Mouse (Mus musculus) forebrain, embryonic 11.5 days (tissue): ENCODE results near the gene Kctd11. TPM values are rescaled to one million over a fixed set of nuclear protein-coding genes. Genes with fewer than 3 reads are reported as not detected.
A peak's percentile ranks its signal among the peaks of the same experiment; 100 is the strongest.

Source experiments
- ATAC-seq: fragments of 200-750 bp; cut with Nextera tagmentation; replicated peaks from 2 replicates; pipeline ENCODE4 v1.8.0; 2017; ENCODE audit warnings: moderate TSS enrichment; ENCODE audit not compliant: low FRiP score
- DNase-seq: peaks from one replicate; pipeline ENCODE4 v3.0.0-alpha.2; 2017; ENCODE audit warnings: low spot score
- H3K27ac ChIP-seq: fragments of 300-500 bp; sonication (generic); 2 replicates; pipeline ENCODE4 v1.5.1; 2014; ENCODE audit warnings: low read depth, low read length
- H3K27me3 ChIP-seq: fragments of 300-500 bp; sonication (generic); 2 replicates; pipeline ENCODE4 v1.6.1; 2014; ENCODE audit warnings: mild to moderate bottlenecking, low read length, mixed read lengths; ENCODE audit not compliant: control insufficient read depth, insufficient read depth
- H3K36me3 ChIP-seq: fragments of 300-500 bp; sonication (generic); 2 replicates; pipeline ENCODE4 v1.6.1; 2014; ENCODE audit warnings: mild to moderate bottlenecking, low read length, moderate library complexity, mixed read lengths; ENCODE audit not compliant: control insufficient read depth, insufficient read depth
- H3K4me1 ChIP-seq: fragments of 300-500 bp; sonication (generic); replicated peaks from 2 replicates; pipeline ENCODE4 v1.6.1; 2014; ENCODE audit warnings: low read length, mixed read lengths; ENCODE audit not compliant: control insufficient read depth, insufficient read depth
- H3K4me2 ChIP-seq: fragments of 300-500 bp; sonication (generic); 2 replicates; pipeline ENCODE4 v1.6.1; 2014; ENCODE audit warnings: low read depth, mild to moderate bottlenecking, low read length, moderate library complexity, mixed read lengths; ENCODE audit not compliant: severe bottlenecking
- H3K4me3 ChIP-seq: fragments of 300-500 bp; sonication (generic); 2 replicates; pipeline ENCODE4 v1.5.1; 2014; ENCODE audit warnings: low read depth, low read length
- H3K9ac ChIP-seq: fragments of 300-500 bp; sonication (generic); 2 replicates; pipeline ENCODE4 v1.6.1; 2014; ENCODE audit warnings: low read length
- H3K9me3 ChIP-seq: fragments of 300-500 bp; sonication (generic); 2 replicates; pipeline ENCODE4 v1.6.1; 2016; ENCODE audit warnings: low read length, mixed read lengths; ENCODE audit not compliant: control insufficient read depth
- WGBS: fragments of 180-500 bp; shearing (Covaris S2); extraction: QIAGEN DNeasy Blood & Tissue Kit; methylation state at CpG from one replicate; pipeline ENCODE4 v1.1.7; 2014; 5-methylcytosine and 5-hydroxymethylcytosine counted together
- polyA plus RNA-seq: library from polyadenylated mRNA; unstranded; fragments of >200 nt; fragmentation: Nextera tagmentation; extraction: Ambion mirVana; gene quantifications from 2 replicates; pipeline ENCODE4 v1.2.1, GENCODE M21; 2014

The Kctd11 gene
- polyA plus RNA-seq, 1 experiment from 2014 or later: 3.0 TPM

DNA sequence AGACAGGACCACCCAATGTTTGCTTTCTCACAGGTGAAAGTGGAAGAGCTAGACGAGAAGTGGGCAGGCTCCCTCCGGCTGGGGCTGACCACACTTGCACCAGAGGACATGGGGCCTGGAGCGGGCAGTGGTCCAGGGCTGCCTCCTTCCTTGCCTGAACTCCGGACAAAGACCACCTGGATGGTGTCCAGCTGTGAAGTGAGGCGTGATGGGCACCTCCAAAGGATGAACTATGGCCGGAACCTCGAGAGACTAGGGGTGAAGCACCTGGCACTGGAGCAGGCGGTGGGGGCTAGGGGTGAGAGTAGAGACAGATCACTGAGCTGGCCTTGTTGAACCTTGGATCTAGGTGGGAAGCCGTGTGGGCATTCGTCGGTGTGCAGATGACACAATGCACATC lies 27.4 kb upstream of the Kctd11 start:
- no peak for DNase-seq
- ATAC-seq: no peak
- peaks cover 42% of the 10 kb centered on the region for H3K36me3 ChIP-seq
- WGBS: 97% methylated on average over 11 of the region's 11 CpGs
- H3K4me2 ChIP-seq: no peak overlapping the region
- H3K9ac ChIP-seq: no peak overlapping the region
- no peak overlapping the region for H3K4me3 ChIP-seq
- H3K4me1 ChIP-seq: peaks cover 3% of the 10 kb centered on the region; the same call in 1 of the 2 replicates
- no peaks in the 10 kb centered on the region for H3K9me3 ChIP-seq
- H3K27me3 ChIP-seq: no peaks in the 10 kb centered on the region
- no peak overlapping the region for H3K27ac ChIP-seq

DNA sequence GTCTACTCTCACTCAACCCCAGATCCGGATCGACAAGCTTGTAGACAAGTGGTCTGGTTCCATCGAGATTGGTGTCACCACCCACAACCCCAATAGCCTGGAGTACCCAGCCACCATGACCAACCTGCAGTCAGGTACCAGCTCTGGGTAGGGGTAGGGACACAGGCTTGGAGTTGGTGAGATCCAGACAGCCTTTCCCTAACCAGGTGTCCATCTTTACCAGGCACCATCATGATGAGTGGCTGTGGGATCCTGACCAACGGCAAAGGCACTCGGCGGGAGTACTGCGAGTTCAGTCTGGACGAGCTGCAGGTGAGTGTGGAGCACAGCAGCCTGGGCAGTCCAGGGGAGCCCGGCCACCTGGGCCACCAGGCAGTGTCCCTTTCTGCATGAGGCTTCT lies 23.1 kb upstream of the Kctd11 start:
- H3K27me3 ChIP-seq: no peaks in the 10 kb centered on the region
- no peak overlapping the region for H3K4me3 ChIP-seq
- H3K9ac ChIP-seq: no peak overlapping the region
- no peak overlapping the region for H3K27ac ChIP-seq
- peaks cover 27% of the 10 kb centered on the region; the same call in 1 of the 2 replicates for H3K36me3 ChIP-seq
- no peaks in the 10 kb centered on the region for H3K9me3 ChIP-seq
- no peak for DNase-seq
- WGBS: 94% methylated on average over 9 of the region's 9 CpGs
- no peak for ATAC-seq
- H3K4me2 ChIP-seq: no peak overlapping the region
- H3K4me1 ChIP-seq: peaks cover 3% of the 10 kb centered on the region; the same call in 1 of the 2 replicates

DNA sequence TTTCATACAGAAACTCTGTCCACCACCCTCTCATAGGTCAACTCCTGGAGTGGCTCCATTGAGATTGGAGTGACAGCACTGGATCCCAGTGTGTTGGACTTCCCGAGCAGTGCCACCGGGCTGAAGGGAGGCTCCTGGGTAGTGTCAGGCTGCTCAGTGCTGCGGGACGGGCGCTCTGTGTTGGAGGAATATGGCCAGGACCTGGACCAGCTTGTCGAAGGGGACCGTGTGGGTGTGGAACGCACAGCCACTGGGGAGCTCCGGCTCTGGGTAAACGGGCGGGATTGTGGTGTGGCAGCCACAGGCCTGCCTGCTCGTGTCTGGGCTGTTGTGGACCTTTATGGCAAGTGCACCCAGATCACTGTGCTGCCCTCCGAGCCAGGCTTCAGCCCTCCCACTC lies 21.8 kb upstream of the Kctd11 start:
- Histone ChIP-seq H3K27ac (no peak overlapping the region), H3K36me3 (peaks cover 15% of the 10 kb centered on the region; the same call in 1 of the 2 replicates), H3K27me3 (no peaks in the 10 kb centered on the region), H3K9me3 (no peaks in the 10 kb centered on the region), H3K4me1 (peaks cover 3% of the 10 kb centered on the region; the same call in 1 of the 2 replicates), H3K4me2 (peak overlapping the region; percentile 93), H3K9ac (no peak overlapping the region), H3K4me3 (peak overlapping the region; percentile 96)
- ATAC-seq (no peak), DNase-seq (no peak)
- WGBS: 89% methylated on average over 13 of the region's 13 CpGs

DNA sequence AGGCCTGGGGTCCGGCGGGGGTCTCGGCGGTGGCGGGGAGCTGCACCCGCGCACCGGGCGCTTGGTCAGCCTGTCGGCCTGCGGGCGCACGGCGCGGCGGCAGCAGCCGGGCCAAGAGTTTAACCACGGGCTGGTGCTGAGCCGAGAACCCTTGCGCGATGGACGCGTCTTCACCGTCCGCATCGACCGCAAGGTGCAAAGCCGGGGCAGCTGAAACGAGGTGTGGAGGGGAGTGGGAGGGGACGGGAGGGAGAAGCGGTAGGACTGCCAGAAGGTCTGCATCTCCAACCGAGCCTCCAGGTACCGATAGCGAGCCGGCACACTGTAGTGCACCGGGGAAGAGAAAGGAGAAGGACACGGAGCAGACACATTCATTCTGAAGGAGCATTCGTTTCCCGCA lies 20.8 kb upstream of the Kctd11 start:
- Histone ChIP-seq H3K9me3 (no peaks in the 10 kb centered on the region), H3K4me2 (peak overlapping the region; percentile 93), H3K4me3 (peak overlapping the region; percentile 96), H3K27me3 (no peaks in the 10 kb centered on the region), H3K36me3 (peaks cover 8% of the 10 kb centered on the region; the same call in 1 of the 2 replicates), H3K4me1 (peaks cover 3% of the 10 kb centered on the region; the same call in 1 of the 2 replicates), H3K9ac (peak overlapping the region; percentile 89), H3K27ac (peak overlapping the region; percentile 96)
- ATAC-seq (peak; percentile 5; the same call in 1 of the 2 replicates), DNase-seq (no peak)
- under 1% methylated on average over 39 of the region's 39 CpGs for WGBS

DNA sequence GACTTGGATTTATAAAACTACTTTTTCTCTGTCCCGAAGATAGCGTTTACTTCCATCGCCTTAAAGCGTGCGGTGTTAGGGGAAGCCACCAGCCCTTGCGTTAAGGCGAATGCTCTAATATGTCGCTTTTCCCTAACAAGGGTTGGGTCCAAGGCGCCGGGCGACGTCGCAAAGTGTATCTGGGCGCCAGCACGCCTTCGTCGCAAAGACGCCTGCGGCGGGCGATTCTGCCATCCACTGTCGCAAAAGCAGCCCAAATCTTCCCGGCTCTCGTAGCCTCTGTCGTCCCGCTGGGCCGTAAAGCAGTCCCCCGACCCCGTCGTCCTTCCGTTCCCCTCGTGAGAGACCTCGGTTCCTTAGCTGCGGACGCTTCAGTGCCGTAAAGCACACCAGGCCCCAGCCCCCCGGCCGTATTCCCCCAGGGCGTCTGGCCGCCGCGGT lies 20.2 kb upstream of the Kctd11 start:
- H3K4me2 ChIP-seq: peak overlapping the region; percentile 93
- peak; percentile 97 for DNase-seq
- ATAC-seq: peak; percentile 80
- H3K4me3 ChIP-seq: peak overlapping the region; percentile 96
- H3K9me3 ChIP-seq: no peaks in the 10 kb centered on the region
- peaks cover 8% of the 10 kb centered on the region; the same call in 1 of the 2 replicates for H3K36me3 ChIP-seq
- peak overlapping the region; percentile 96 for H3K27ac ChIP-seq
- WGBS: under 1% methylated on average over 42 of the region's 42 CpGs
- H3K27me3 ChIP-seq: no peaks in the 10 kb centered on the region
- peak overlapping the region; percentile 89 for H3K9ac ChIP-seq
- peaks cover 3% of the 10 kb centered on the region; the same call in 1 of the 2 replicates for H3K4me1 ChIP-seq

DNA sequence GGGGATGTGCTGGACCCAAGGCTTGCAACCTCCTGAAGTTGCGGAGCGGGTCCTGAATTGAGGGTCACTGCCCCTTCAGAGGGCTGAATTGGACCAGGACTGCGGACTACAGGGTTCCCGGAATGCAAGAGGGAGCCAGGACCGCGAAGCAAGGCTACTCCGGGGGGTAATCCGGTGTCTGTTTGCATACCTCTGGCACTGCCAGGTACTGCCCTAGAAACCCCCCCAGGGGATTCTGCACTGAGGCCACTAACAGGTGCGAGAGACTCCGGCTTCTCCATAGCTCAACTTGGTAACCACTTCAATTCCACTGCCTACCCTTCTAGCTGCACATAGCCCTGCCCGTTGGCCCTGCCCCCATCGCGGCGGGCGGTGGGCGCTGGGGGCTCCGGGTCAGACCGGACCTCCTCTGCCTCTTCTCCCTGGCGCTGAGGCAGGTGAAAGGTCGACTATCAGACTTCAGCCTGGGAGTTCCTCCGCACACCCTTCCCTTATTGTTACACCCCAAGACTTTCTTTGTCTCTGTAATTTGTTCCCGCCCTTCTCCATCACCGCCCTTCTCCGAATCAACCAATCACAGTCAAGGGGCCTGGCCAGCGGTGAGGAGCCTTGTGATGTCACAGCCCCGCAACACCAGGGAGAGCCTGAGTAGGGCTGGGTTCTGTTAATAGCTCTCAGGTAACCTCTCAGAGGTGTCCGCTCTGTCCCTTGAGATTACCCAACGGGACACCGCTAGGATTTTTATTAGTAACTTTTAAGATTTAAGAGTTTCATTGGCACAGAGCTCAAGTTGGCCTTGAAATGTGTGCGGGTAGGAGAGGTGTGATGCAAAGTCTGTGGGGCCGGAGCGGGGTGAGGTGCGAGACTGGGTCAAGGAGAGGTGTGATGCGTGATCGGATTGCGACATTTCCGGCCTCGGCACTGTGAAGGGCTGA lies 19.5 kb upstream of the Kctd11 start, which contains the start of the genes 2810408A11Rik and Neurl4:
Gene 2810408A11Rik, minus strand, starts transcription at position 517 of the 935 bp plus-strand sequence.
Gene Neurl4, plus strand, starts transcription at position 602 of the 935 bp plus-strand sequence.
- ATAC-seq (peak; percentile 93), DNase-seq (peak; percentile 93)
- Histone ChIP-seq H3K9ac (peak within 1 kb of the TSS; percentile 99), H3K4me1 (peaks cover 3% of the 10 kb centered on the region; the same call in 1 of the 2 replicates), H3K4me2 (peak within 1 kb of the TSS; percentile 93), H3K9me3 (no peaks in the 10 kb centered on the region), H3K36me3 (peaks cover 3% of the 10 kb centered on the region; the same call in 1 of the 2 replicates), H3K4me3 (peak within 1 kb of the TSS; percentile 96), H3K27me3 (no peaks in the 10 kb centered on the region), H3K27ac (peak within 1 kb of the TSS; percentile 96)
- WGBS: under 1% methylated on average over 38 of the region's 38 CpGs

DNA sequence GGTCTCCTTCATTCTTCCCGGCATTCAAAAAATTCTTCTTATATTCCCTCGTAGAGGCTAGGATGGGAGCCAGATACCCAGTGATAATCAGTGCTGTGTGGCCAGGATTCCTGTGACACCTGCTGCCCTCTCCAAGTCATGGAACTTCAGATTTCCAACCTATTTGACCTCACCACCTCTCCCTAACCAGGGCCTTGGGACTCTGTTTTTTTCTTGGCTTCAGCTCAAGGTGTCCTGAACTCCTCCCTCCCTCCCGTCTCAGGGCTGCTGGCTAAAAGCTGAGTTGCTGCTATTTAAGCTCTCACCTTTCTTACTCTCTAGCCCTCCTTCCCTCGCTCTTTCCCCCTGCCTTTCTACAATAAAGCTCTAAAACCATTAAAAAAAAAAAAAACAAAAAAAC lies 18.7 kb upstream of the Kctd11 start:
- H3K4me3 ChIP-seq: peak overlapping the region; percentile 96
- H3K27ac ChIP-seq: no peak overlapping the region
- H3K36me3 ChIP-seq: no peaks in the 10 kb centered on the region
- H3K27me3 ChIP-seq: no peaks in the 10 kb centered on the region
- peak overlapping the region; percentile 99 for H3K9ac ChIP-seq
- no peak for ATAC-seq
- peak overlapping the region; percentile 93 for H3K4me2 ChIP-seq
- H3K4me1 ChIP-seq: peaks cover 3% of the 10 kb centered on the region; the same call in 1 of the 2 replicates
- H3K9me3 ChIP-seq: no peaks in the 10 kb centered on the region
- WGBS: 27% methylated on average over 4 of the region's 4 CpGs
- DNase-seq: no peak

DNA sequence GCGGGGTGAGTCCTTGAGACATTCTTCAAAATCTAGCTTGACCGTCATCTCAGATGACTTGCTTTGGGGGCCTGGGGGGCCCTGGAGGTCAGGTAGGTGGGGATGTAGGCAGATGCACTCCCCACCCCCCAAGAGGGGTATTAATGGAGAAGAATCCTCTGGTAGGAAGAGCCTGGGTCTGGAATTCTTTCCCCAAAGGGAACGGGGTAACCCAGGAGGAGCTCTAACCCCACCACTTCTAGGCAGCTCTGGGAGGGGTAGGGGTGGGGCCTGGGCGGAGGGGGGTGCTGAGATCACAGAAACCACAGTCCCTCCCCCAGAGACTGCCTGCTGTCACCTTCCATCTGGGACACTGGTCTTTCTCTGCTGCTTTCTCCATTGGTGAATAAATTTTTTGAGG lies 14.1 kb upstream of the Kctd11 start, which contains the start of gene Acap1:
Gene Acap1, minus strand, starts transcription at position 249 of the 400 bp plus-strand sequence.
- H3K4me3 ChIP-seq: no peak within 1 kb of the TSS
- DNase-seq (no peak), ATAC-seq (no peak)
- WGBS: 81% methylated on average over 4 of the region's 4 CpGs
- H3K4me1 ChIP-seq: no peaks in the 10 kb centered on the region; the same call in 1 of the 2 replicates
- no peak within 1 kb of the TSS for H3K9ac ChIP-seq
- H3K27me3 ChIP-seq: no peaks in the 10 kb centered on the region
- H3K36me3 ChIP-seq: no peaks in the 10 kb centered on the region
- H3K9me3 ChIP-seq: no peaks in the 10 kb centered on the region
- no peak within 1 kb of the TSS for H3K27ac ChIP-seq
- H3K4me2 ChIP-seq: no peak within 1 kb of the TSS
